Mouse (Mus musculus): ENCODE data around the gene Ctsa.

DNA sequence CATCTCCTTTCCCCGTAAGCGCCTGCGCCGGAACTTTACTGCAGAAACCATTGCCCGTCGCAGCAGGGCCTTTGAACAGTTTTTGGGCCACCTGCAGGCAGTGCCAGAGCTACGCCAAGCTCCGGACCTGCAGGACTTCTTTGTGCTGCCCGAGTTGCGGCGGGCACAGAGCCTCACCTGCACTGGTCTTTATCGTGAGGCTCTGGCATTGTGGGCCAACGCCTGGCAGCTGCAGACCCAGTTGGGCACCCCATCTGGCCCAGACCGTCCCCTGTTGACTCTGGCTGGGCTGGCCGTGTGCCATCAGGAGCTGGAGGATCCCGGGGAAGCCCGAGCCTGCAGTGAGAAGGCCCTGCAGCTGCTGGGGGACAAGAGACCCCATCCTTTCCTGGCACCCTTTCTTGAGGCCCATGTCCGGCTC lies 40.8 kb upstream of the Ctsa start:
- no peak for TF ChIP-seq CTCF (IDR thresholded peaks at IDR 0.05; ENCODE audit: borderline replicate concordance, insufficient read depth, low read length)
- TF ChIP-seq POLR2A (IDR thresholded peaks at IDR 0.05; ENCODE audit: low read depth, low read length): no peak
